14 mouse cellular contexts compared by ENCODE assay signal in genomic region chr17:44967186-44967585, GRCm38 (mm10).
DNase-seq lines count a peak whose midpoint lies in the region.
"Had no signal": no experiment of that assay in that cellular context is flagged by ENCODE, and none has a peak within 500 bp of the region (broad histone marks: within the 10 kb centered on the region; RNA-seq: fewer than 3 reads in every experiment).

No protein-coding gene starts in this region.

- DNase-seq in frontal cortex, adult 2 months (ENCODE audit: extremely low spot score in 1 of 2, low spot score in 1 of 2), result peak; percentile 18 to 45
- no peak for DNase-seq in frontal cortex, postnatal 25 days (ENCODE audit: low spot score in 2 of 2)
- peak; percentile 25 to 39 for DNase-seq in left cerebral cortex, adult 18-20 months (ENCODE audit: low spot score in 2 of 2)
- DNase-seq in left cerebral cortex, postnatal 4 days, result no peak
- DNase-seq in right cerebral cortex, adult 2 months (ENCODE audit: low spot score in 2 of 2), result peak; percentile 15 to 19
- no peak for DNase-seq in right cerebral cortex, postnatal 14 days
- no peak for DNase-seq in lung, postnatal 4 days
- DNase-seq: adrenal gland, postnatal 10 days; cerebellum, adult 11-12 months; cerebellum, adult 9-10 months; cerebellum, postnatal 25 days; gastrocnemius, postnatal 14 days; heart, adult 2 months; heart, postnatal 14 days had no signal

- intact Hi-C loops in left cerebral cortex, postnatal 4 days (cut with DNase I), result no loop called here

Comparison
In these comparisons a context has a peak if more than half of its experiments do, and no peak if none do; other contexts are left out.
1. DNase-seq: peak in frontal cortex, adult 2 months (2 of 2), left cerebral cortex, adult 18-20 months (2 of 2) and right cerebral cortex, adult 2 months (2 of 2); none in frontal cortex, postnatal 25 days (0 of 2), left cerebral cortex, postnatal 4 days (single experiment), right cerebral cortex, postnatal 14 days (single experiment) and lung, postnatal 4 days (0 of 2).